Mouse (Mus musculus) stomach, embryonic 14.5 days (tissue): ENCODE measurements around the gene Itih4. TPM values are rescaled to one million over a fixed set of nuclear protein-coding genes. Genes with fewer than 3 reads are reported as not detected.

ENCODE experiments used
- ATAC-seq: fragments of 200-750 bp; cut with Nextera tagmentation; 2 replicates; pipeline ENCODE4 v1.8.0; 2017; ENCODE audit warnings: low read depth, moderate TSS enrichment; ENCODE audit not compliant: insufficient number of reproducible peaks, insufficient read depth, low FRiP score
- H3K27ac ChIP-seq: fragments of 300-500 bp; sonication (generic); 2 replicates; pipeline ENCODE4 v1.5.1; 2014; ENCODE audit warnings: mild to moderate bottlenecking, low read length, moderate library complexity, mixed read lengths
- H3K27me3 ChIP-seq: fragments of 300-500 bp; sonication (generic); 2 replicates; pipeline ENCODE4 v1.6.1; 2014; ENCODE audit warnings: low read length, control low read depth, mixed read lengths; ENCODE audit not compliant: control insufficient read depth, insufficient read depth
- H3K36me3 ChIP-seq: fragments of 300-500 bp; sonication (generic); 2 replicates; pipeline ENCODE4 v1.6.1; 2014; ENCODE audit warnings: mild to moderate bottlenecking, control low read depth, low read length, moderate library complexity, mixed read lengths; ENCODE audit not compliant: control insufficient read depth, insufficient read depth
- H3K4me1 ChIP-seq: fragments of 300-500 bp; sonication (generic); 2 replicates; pipeline ENCODE4 v1.6.1; 2014; ENCODE audit warnings: low read length, control low read depth, mixed read lengths; ENCODE audit not compliant: control insufficient read depth, insufficient read depth
- H3K4me2 ChIP-seq: fragments of 300-500 bp; sonication (generic); replicated peaks from 2 replicates; pipeline ENCODE4 v1.6.1; 2014; ENCODE audit warnings: low read depth, low read length, control low read depth
- H3K4me3 ChIP-seq: fragments of 300-500 bp; sonication (generic); 2 replicates; pipeline ENCODE4 v1.5.1; 2014; ENCODE audit warnings: low read depth, low read length, control low read depth
- H3K9ac ChIP-seq: fragments of 300-500 bp; sonication (generic); replicated peaks from 2 replicates; pipeline ENCODE4 v1.6.1; 2014; ENCODE audit warnings: low read depth, mild to moderate bottlenecking, control low read depth, low read length, moderate library complexity, mixed read lengths
- H3K9me3 ChIP-seq: fragments of 300-500 bp; sonication (generic); 2 replicates; pipeline ENCODE4 v1.6.1; 2016; ENCODE audit warnings: low read depth, low read length, control low read depth; ENCODE audit not compliant: control insufficient read depth
- WGBS: fragments of 180-500 bp; shearing (Covaris S2); extraction: QIAGEN DNeasy Blood & Tissue Kit; methylation state at CpG from one replicate; pipeline ENCODE4 v1.1.7; 2014; 5-methylcytosine and 5-hydroxymethylcytosine counted together
- polyA plus RNA-seq: library from polyadenylated mRNA; unstranded; fragments of >200 nt; fragmentation: Nextera tagmentation; extraction: Ambion mirVana; gene quantifications from 2 replicates; pipeline ENCODE4 v1.2.1, GENCODE M21; 2014

Gene Itih4
- polyA plus RNA-seq, 1 experiment from 2014 or later, result 0.22 TPM

GRCm38 (mm10) chr14:30875130-30875865 lies 11.0 kb upstream of the Itih4 start:
- H3K4me1 ChIP-seq, result peaks cover 16% of the 10 kb centered on the region
- no peak overlapping the region for H3K4me2 ChIP-seq
- no peaks in the 10 kb centered on the region for H3K27me3 ChIP-seq
- WGBS, result 79% methylated on average over 12 of the region's 12 CpGs
- H3K36me3 ChIP-seq, result peaks cover 12% of the 10 kb centered on the region; the same call in 1 of the 2 replicates
- H3K9ac ChIP-seq, result no peak overlapping the region
- H3K27ac ChIP-seq, result no peak overlapping the region
- ATAC-seq, result no peak
- H3K4me3 ChIP-seq, result no peak overlapping the region
- H3K9me3 ChIP-seq, result no peaks in the 10 kb centered on the region

GRCm38 (mm10) chr14:30875955-30876354 lies 10.3 kb upstream of the Itih4 start:
- Histone ChIP-seq H3K4me1 (peaks cover 12% of the 10 kb centered on the region), H3K9me3 (no peaks in the 10 kb centered on the region), H3K27ac (no peak overlapping the region), H3K27me3 (no peaks in the 10 kb centered on the region), H3K36me3 (peaks cover 12% of the 10 kb centered on the region; the same call in 1 of the 2 replicates), H3K4me3 (no peak overlapping the region), H3K9ac (no peak overlapping the region), H3K4me2 (no peak overlapping the region)
- no peak for ATAC-seq
- 84% methylated on average over 9 of the region's 9 CpGs for WGBS

- H3K4me2 ChIP-seq, result no peak overlapping the region
- no peaks in the 10 kb centered on the region for H3K27me3 ChIP-seq
- peaks cover 12% of the 10 kb centered on the region; the same call in 1 of the 2 replicates for H3K36me3 ChIP-seq
- no peak overlapping the region for H3K4me3 ChIP-seq
- WGBS, result 90% methylated on average over 10 of the region's 10 CpGs
- no peaks in the 10 kb centered on the region for H3K9me3 ChIP-seq
- no peak overlapping the region for H3K9ac ChIP-seq
- no peak for ATAC-seq
- H3K4me1 ChIP-seq, result peaks cover 12% of the 10 kb centered on the region
- no peak overlapping the region for H3K27ac ChIP-seq
Measured at GRCm38 (mm10) chr14:30876451-30876850, 9.8 kb upstream of the Itih4 start.

- no peak overlapping the region for H3K27ac ChIP-seq
- H3K9me3 ChIP-seq, result no peaks in the 10 kb centered on the region
- WGBS, result 94% methylated on average over 3 of the region's 3 CpGs
- peaks cover 9% of the 10 kb centered on the region; the same call in 1 of the 2 replicates for H3K36me3 ChIP-seq
- H3K4me2 ChIP-seq, result no peak overlapping the region
- H3K9ac ChIP-seq, result no peak overlapping the region
- H3K4me3 ChIP-seq, result no peak overlapping the region
- no peak for ATAC-seq
- peaks cover 12% of the 10 kb centered on the region for H3K4me1 ChIP-seq
- H3K27me3 ChIP-seq, result no peaks in the 10 kb centered on the region
Measured at GRCm38 (mm10) chr14:30877827-30878226, 8.4 kb upstream of the Itih4 start.

DNA sequence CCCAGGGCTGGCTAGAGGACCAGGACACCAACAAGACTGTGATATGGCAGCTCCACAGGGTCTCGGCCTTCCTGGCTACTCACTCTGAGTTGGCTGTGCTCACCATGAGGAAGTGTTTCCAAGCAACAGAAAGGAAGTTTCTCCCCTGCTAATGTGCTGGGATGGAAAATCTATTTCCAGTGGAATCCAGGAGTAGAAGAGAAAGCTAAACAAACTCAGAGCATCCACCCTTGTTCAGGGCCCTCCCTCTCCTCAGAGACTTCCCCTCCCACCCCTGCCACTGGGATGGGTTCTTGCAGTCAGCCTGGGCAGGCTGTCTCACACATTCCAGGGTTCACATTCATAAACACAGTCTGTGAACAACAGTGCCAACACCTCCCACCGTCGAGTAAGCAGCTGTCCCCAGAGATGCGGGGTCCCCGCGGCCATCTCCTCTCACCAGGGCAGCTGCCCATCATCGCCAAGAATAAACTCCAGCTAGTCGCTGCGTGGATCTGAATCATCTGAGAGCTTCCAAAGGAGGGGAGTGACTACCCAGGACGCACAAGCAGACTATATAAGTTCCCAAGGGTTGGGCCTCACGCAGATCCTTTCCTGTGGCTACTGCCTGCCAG lies 7.2 kb upstream of the Itih4 start, which contains the start of gene Mustn1:
Gene Mustn1 (plus strand): TSS at position 243 of the 614 bp plus-strand sequence.
- Histone ChIP-seq H3K4me1 (peaks cover 12% of the 10 kb centered on the region), H3K36me3 (peaks cover 7% of the 10 kb centered on the region; the same call in 1 of the 2 replicates), H3K9ac (no peak within 1 kb of the TSS), H3K27ac (peak within 1 kb of the TSS; percentile 52; the same call in 1 of the 2 replicates), H3K27me3 (no peaks in the 10 kb centered on the region), H3K9me3 (no peaks in the 10 kb centered on the region), H3K4me3 (no peak within 1 kb of the TSS), H3K4me2 (no peak within 1 kb of the TSS)
- ATAC-seq, result peak; percentile 29; the same call in 1 of the 2 replicates
- WGBS, result 55% methylated on average over 11 of the region's 11 CpGs

DNA sequence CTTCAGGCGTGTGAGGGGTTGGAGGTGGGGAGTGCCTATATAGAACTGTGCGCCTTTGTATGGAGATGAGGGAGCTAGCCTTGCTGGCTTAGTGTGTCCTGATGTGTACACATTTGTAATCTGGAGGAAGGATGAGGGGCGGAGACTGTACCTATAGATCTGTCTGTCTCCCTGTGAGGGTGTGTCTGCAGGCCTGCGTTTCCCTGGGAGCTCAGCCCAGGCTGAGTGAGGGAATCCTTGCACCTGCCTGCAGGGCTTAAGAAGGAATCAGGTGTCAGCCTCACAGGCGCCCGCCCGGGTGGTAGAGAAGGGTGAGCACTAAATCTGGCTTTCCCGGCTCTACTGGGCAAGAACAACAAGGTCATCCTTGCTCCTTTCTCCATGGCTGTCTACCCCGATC lies 6.5 kb upstream of the Itih4 start:
- WGBS, result 41% methylated on average over 9 of the region's 9 CpGs
- Histone ChIP-seq H3K36me3 (peaks cover 5% of the 10 kb centered on the region; the same call in 1 of the 2 replicates), H3K27me3 (no peaks in the 10 kb centered on the region), H3K9ac (no peak overlapping the region), H3K4me2 (no peak overlapping the region), H3K27ac (peak overlapping the region; percentile 52; the same call in 1 of the 2 replicates), H3K4me1 (peaks cover 12% of the 10 kb centered on the region), H3K9me3 (no peaks in the 10 kb centered on the region), H3K4me3 (no peak overlapping the region)
- peak; percentile 60 for ATAC-seq

GRCm38 (mm10) chr14:30880251-30880650 lies 6.0 kb upstream of the Itih4 start:
- H3K4me1 ChIP-seq, result peaks cover 12% of the 10 kb centered on the region
- no peaks in the 10 kb centered on the region for H3K27me3 ChIP-seq
- H3K9me3 ChIP-seq, result no peaks in the 10 kb centered on the region
- 68% methylated on average over 8 of the region's 8 CpGs for WGBS
- no peak overlapping the region for H3K27ac ChIP-seq
- H3K4me3 ChIP-seq, result no peak overlapping the region
- H3K36me3 ChIP-seq, result peaks cover 3% of the 10 kb centered on the region; the same call in 1 of the 2 replicates
- no peak for ATAC-seq
- no peak overlapping the region for H3K4me2 ChIP-seq
- no peak overlapping the region for H3K9ac ChIP-seq

DNA sequence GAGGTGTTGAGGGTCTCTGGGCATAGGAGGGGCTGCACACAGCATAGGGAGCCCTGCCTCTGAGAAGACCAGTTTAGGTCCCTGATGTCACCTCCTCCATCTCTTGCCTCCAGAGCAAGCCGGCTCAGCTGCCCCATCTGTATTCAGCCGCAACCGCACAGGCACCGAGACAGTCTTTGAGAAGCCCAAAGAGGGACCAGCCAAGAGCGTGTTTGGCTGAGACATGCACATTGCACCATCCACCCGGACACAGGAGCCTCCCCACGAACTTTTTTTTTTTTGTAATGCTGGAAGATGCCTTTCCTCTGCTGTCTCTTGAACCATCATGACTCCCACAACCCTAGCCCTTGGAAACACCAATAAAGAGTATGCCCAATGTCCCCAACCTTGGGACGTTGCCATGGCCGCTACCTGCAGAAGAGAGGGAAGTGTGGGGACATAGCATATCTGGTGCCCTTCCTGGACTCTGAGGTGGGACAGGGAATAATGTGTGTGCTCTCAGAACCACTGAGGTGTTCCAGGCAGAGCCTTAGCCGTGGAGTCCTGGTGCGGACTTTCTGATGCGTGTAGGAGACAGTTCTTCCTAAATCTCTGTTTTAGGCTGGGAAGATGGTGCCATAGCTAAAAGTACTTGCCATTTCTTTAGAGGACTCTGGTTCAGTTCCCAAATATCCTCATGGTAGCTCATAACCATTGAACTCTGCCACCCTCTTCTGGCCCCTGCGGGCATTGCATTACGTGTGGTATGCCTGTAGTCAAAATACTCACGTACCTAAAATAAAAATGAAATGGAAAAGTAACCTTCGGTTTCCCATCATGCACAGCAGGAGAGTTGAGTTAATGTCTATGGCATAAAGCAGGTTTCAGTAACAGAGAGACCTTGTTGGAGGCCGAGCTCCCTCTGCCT lies 5.2 kb upstream of the Itih4 start:
- H3K4me1 ChIP-seq, result peaks cover 12% of the 10 kb centered on the region
- H3K9me3 ChIP-seq, result no peaks in the 10 kb centered on the region
- ATAC-seq, result no peak
- H3K4me3 ChIP-seq, result no peak overlapping the region
- H3K27me3 ChIP-seq, result no peaks in the 10 kb centered on the region
- no peak overlapping the region for H3K9ac ChIP-seq
- peaks cover 3% of the 10 kb centered on the region; the same call in 1 of the 2 replicates for H3K36me3 ChIP-seq
- 83% methylated on average over 17 of the region's 17 CpGs for WGBS
- no peak overlapping the region for H3K27ac ChIP-seq
- H3K4me2 ChIP-seq, result no peak overlapping the region
